Mouse (Mus musculus) forebrain, embryonic 15.5 days (tissue): ENCODE data around the gene Gm21760. TPM values are rescaled to one million over a fixed set of nuclear protein-coding genes. Genes with fewer than 3 reads are reported as not detected.
"Not testable (repeated sequence)": the region's sequence is repeated elsewhere in the genome, so short reads cannot be mapped to it uniquely, and the experiment has no call there.

Experiments
- ATAC-seq: fragments of 200-750 bp; cut with Nextera tagmentation; replicated peaks from 2 replicates; pipeline ENCODE4 v1.8.0; 2017; ENCODE audit warnings: mild to moderate bottlenecking, moderate TSS enrichment, moderate library complexity
- H3K27ac ChIP-seq: fragments of 300-500 bp; sonication (generic); replicated peaks from 2 replicates; pipeline ENCODE4 v1.5.1; 2015; ENCODE audit warnings: mild to moderate bottlenecking, inconsistent platforms
- H3K27me3 ChIP-seq: fragments of 300-500 bp; sonication (generic); 2 replicates; pipeline ENCODE4 v1.6.1; 2015; ENCODE audit warnings: inconsistent platforms
- H3K36me3 ChIP-seq: fragments of 300-500 bp; sonication (generic); 2 replicates; pipeline ENCODE4 v1.6.1; 2015; ENCODE audit warnings: mild to moderate bottlenecking, inconsistent platforms
- H3K4me1 ChIP-seq: fragments of 300-500 bp; sonication (generic); 2 replicates; pipeline ENCODE4 v1.6.1; 2015; ENCODE audit warnings: inconsistent platforms
- H3K4me2 ChIP-seq: fragments of 300-500 bp; sonication (generic); replicated peaks from 2 replicates; pipeline ENCODE4 v1.6.1; 2015; ENCODE audit warnings: mild to moderate bottlenecking, inconsistent platforms
- H3K4me3 ChIP-seq: fragments of 300-500 bp; sonication (generic); 2 replicates; pipeline ENCODE4 v1.5.1; 2015; ENCODE audit warnings: mild to moderate bottlenecking, inconsistent platforms
- H3K9ac ChIP-seq: fragments of 300-500 bp; sonication (generic); replicated peaks from 2 replicates; pipeline ENCODE4 v1.6.1; 2015; ENCODE audit warnings: mild to moderate bottlenecking, inconsistent platforms
- H3K9me3 ChIP-seq: fragments of 300-500 bp; sonication (generic); 2 replicates; pipeline ENCODE4 v1.6.1; 2016; ENCODE audit warnings: inconsistent platforms
- WGBS: fragments of 180-500 bp; shearing (Covaris S2); methylation state at CpG from one replicate; pipeline ENCODE4 v1.1.7; 2015; ENCODE audit warnings: mixed read lengths; 5-methylcytosine and 5-hydroxymethylcytosine counted together
- polyA plus RNA-seq: library from polyadenylated mRNA; unstranded; fragments of >200 nt; fragmentation: Nextera tagmentation; extraction: Ambion mirVana; gene quantifications from 2 replicates; pipeline ENCODE4 v1.2.1, GENCODE M21; 2015

The Gm21760 gene
- polyA plus RNA-seq = not detected in 2 replicates

GRCm38 (mm10) chrY:80133479-80133878 is at the start of gene Gm21760:
Gm21760 (plus strand) TSS chrY:80133779.
- not testable (repeated sequence) for ATAC-seq, H3K9me3 ChIP-seq, H3K4me1 ChIP-seq, H3K4me2 ChIP-seq, H3K9ac ChIP-seq, H3K27me3 ChIP-seq, H3K4me3 ChIP-seq, H3K36me3 ChIP-seq, H3K27ac ChIP-seq
- no CpG with 5 or more reads among the region's 6 CpGs for WGBS
